Mouse (Mus musculus) urinary bladder, postnatal 36 days (tissue): ENCODE data around the gene Gpr183.

Source experiments
- DNase-seq, 2 experiments: peaks; one replicate each; pipeline ENCODE4 v3.0.0; 2022; ENCODE audit warnings: low spot score in 2 of 2, mixed read lengths in 1 of 2

Gene Gpr183

DNA sequence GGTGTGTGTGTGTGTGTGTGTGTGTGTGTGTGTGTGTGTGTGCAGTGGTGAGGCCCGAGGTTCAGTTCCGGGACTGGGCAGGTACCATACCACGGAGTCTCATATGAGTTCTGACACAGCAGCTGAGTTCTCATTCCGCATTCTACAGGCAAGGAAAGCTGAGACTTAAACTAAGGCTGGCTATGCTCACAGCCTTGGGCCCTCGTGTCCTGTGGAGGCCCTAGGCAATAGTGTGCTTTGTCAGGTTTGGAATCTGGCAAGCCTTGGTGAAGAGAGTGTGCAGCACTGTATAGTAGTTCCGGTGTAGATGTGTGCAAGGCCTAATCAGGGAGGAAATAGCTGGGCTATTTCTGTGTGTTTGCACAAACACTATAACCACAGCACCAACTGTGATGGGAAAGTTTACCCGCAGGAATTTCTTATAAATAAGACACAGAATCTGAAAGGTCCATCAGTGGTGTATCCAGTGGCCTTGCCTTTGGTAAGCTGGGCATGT lies 61.6 kb downstream of the Gpr183 start:
- DNase-seq: no peak
